Mouse (Mus musculus) induced T-regulatory cell, adult 2 months (primary cell): ENCODE measurements at regions not wholly inside any gene's neighbourhood (a gene's known extent, or its start where the extent isn't known, plus 50 kb on each side); places are given as distances from the start of the nearest gene placed in this dataset.

Source experiments
- DNase-seq: peaks from one replicate; pipeline ENCODE4 v3.0.0-alpha.2; 2012; ENCODE audit warnings: low read depth

DNA sequence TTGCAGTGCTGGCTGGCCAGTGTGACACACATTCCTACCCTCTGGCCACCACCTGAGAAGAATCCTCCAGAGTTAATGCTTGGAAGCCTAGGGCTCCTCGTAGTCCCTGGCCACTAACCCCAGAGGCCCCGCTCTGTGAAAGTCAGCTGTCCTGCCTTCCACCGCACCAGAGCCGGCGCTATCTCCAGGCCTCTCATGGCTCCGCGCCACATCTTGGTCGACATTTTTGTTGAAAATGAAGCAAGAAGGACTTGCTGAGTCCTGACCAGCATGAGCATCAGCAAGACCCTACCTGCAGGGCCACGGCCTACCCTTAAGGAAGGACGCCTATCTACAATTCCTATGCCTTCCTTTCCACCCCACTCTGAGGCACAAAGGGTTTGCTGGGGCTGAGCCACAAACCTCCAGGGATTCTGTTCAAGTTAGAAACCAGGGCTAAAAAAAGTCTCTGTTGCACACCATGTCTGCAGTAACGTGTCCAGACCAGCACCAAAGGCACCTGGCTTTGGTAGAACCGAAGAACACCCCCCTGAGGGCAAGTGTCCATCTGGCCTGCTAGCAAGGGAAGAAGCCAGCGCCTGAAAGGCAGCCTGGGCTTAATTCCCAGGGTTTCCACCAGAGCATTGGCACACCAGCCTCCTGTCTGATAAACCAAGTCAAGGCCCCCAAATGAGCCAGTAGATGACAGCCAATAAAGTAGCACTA lies 97.5 kb upstream of the Spred2 start:
- no peak for DNase-seq

- no peak for DNase-seq
These were observed 96.2 kb upstream of the Spred2 start for GRCm38 (mm10) chr11:19827996-19828395.

GRCm38 (mm10) chr11:19828959-19829401 lies 95.2 kb upstream of the Spred2 start:
- no peak for DNase-seq

DNA sequence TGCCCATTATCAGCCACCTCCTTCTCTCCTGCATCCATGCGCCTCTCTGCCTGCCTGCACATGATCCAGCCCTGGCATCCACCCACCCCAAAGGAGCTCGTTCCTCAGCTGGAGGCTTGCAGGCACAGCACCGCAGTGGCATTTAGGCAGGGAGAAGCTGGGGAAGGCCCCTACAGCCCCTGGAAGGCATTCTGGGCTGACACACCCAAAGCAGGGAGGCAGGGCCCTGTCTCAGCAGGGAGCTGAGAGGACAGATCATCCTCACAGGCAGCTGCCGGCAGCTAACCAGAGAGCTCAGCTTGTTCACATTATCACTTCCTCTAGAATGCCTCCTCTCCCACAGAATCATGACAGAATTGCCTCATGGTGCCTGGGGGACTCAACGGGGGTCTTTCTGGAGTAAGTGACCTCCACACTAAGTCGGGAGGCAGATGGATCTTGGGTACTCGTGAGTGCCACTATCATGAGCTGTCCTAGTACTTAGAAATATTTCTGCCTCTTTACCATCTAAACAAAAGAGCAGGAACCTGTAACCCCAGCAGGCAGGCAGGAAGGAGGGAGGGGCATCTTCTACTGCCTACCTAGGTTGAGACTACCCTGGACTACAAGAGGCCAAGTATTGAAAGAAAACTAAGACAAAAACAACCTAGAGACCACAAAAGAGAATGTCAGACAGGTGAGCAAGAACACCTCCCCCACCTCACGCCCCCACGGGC lies 94.5 kb upstream of the Spred2 start:
- no peak for DNase-seq

DNA sequence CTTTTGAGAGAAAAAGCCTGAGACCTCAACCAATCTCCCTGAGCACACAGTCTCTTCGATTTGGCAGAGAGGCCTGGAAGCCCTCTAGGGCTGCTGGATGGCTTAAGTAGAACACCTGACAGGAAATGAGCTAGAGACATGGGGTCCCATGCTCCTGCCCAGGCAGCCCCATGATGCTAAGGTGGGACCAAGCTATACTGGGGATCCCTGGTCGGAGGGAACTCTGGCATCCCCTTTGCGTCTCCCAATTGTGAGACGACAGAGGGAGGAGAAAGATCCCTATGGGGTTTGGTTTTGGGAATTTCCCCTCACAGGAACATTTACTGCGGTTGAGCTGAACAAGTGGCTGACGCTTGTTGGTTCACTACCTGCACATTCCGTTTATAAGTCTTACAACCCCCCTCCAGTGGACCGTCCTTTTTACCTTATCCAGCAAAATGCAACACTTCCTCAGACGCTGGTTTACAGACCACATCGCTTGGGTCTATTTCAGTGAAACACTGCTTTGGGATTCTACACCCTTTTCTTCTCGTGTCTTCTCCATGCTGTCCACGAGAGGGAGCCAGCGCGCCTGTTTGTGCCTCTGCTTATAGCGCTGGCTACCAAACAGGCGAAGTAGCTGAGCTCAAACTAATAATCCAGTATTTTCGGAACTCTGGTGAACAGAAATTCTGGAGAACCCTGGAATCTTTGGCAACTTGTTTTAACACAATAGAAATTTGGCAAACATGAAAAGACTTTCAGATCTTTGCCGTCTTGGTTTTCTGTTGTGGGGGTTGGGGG lies 93.7 kb upstream of the Spred2 start:
- DNase-seq, result peak; percentile 88

GRCm38 (mm10) chr11:19834561-19834960 lies 89.6 kb upstream of the Spred2 start:
- no peak for DNase-seq

DNA sequence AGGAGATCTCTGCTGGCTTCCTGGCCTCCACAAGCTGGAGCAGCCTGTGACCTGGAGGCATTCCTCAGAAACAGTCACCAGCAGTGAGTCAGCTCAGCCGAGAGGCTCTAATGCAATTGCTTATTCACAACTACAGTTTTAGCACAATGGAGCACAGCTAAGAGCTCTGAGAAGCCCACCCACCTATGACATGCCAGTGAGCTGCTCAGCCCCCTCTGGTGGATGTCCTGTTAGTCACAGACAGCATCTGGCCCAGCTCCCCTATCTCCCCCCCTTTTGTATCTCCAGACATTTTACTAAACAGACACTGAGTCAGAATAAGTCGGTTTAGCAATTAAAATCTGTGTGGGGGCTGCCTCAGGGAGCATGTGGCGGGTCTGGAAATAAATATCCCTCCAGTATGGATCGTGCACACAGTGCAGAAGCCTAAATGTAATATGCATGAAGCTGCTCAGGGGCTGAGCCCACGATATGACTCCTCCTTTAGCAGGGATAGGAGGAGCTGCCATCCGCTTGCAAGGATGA lies 88.9 kb upstream of the Spred2 start:
- no peak for DNase-seq

- no peak for DNase-seq
These were observed 85.2 kb upstream of the Spred2 start for GRCm38 (mm10) chr11:19838932-19839331.

DNA sequence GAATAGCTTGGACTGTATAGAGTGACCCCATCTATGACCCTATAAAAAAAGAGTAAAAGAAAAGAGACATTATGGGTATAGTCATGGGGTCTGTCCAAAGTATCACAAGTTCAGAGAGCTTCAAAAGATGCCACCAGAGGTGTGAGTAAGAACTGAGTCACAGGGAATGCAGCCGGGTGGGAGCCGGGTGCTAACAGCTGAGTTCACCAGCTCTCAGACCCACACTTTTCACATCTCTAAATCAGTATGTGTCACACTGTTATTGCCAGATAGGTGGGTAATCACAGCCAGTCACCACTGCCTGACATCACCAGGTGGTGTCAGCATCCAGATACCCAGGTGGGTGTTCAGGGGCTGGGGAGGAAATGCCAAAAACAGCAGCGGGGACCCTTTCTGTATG lies 81.1 kb upstream of the Spred2 start:
- DNase-seq, result no peak

DNA sequence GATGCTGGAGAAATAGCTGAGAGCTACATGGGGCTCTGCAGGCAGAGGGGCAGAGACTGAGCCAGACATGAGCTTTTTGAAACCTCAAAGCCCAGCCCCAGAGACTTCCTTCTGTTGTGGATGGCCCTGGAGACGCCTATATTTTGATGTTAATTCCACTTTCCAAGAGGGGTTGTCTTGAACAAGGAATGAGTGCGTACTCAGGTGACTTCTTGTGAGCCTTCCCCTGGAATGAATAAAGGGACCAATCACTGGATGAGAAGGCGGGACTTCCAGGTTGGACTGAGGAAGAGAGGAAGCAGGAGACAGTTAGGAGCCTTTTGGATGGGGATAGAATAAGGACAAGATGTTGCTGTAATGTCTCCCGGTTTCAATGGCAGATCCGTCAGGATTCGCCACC lies 76.3 kb upstream of the Spred2 start:
- DNase-seq, result no peak

DNA sequence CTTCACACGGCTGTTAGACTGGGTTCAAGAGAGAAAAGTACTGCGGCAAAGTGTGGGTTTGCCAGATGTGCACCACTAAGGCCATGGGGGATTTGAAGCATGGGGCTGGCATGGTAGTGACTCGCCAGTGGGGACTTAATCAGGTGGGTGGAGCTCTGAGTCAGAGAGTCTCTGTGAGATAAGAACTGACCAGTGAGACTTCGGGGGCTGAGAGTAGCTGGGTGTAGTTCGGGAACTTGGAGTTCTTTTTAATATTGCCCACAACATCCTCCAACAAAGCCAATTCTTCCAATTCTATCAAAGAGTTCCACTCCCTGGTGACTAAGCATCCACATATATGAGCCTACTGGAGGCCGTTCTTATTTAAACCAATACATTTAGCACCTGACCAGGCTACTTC lies 75.8 kb upstream of the Spred2 start:
- no peak for DNase-seq

GRCm38 (mm10) chr11:19849347-19849811 lies 74.8 kb upstream of the Spred2 start:
- no peak for DNase-seq

DNA sequence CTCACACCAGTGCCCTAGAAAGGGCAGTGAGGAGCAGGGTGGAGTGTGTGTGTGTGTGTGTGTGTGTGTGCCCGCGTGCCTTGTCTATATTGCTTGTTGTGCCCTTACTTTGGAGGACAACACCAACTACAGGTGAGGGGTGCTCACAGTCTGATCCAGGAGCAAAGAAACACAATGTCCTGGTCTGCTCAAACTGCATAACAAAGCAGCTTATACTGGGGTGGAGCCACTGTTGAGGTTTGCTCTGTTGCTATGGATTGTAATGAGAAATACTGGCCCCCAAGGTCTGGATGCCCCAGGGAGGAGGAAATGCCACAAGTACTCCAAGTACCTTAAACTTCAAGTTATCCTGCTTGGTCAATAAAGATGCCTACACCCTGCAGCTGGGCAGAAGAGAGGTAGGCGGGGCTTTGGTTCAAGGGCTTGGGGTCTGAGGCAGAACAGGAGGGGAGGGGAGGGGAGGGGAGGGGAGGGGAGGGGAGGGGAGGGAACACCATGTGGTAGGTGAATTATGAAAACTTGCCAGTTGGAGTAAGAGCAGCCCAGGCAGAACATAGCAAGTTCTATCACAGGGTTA lies 74.2 kb upstream of the Spred2 start:
- DNase-seq, result no peak

DNA sequence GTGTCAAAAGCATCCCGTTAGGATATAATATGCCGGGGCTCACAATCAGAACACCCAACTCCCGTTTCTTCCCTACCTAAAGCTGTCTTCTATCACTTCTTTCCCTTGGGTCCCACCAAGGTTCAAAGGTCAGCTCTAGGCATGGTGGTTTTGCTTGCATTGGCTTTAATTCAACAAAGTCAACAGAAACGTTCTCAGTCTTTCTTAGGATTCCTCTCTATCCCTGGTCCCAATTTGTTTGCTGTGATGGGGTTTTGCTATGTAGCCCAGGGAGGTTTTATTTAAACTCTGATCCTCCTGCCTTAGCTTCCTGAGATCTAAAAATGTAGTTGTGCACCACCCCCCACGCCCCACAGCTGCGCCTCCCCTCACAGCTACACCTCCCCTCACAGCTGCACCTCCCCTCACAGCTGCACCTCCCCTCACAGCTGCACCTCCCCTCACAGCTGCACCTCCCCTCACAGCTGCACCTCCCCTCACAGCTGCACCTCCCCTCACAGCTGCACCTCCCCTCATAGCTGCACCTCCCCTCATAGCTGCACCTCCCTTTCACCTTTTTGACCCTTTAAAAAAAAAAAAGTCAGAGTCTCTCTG lies 73.1 kb upstream of the Spred2 start:
- DNase-seq, result no peak

- DNase-seq, result no peak
These were observed 62.6 kb upstream of the Spred2 start for GRCm38 (mm10) chr11:19861596-19861995.

- no peak for DNase-seq
These were observed 60.8 kb upstream of the Spred2 start for GRCm38 (mm10) chr11:19863327-19863726.

GRCm38 (mm10) chr11:19866262-19866661 lies 57.9 kb upstream of the Spred2 start:
- no peak for DNase-seq

DNA sequence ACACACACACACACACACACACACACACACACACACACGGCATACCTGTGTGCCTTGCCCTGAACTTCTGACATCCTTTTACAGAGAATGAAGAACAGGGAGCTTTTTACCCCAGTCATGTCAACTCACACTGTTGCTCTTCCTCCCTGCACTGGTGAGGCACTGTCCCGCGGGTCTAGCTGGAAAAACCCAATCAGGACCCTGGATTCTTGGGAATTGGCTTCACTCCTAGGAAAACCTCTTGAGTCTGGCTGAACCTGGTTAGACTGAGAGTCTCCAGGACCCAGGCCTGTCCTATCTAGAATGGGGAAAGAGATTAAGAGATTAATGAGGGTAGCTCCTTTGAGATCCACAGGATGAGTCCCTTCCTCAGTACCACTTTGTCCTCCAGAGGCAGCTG lies 54.5 kb upstream of the Spred2 start:
- no peak for DNase-seq

DNA sequence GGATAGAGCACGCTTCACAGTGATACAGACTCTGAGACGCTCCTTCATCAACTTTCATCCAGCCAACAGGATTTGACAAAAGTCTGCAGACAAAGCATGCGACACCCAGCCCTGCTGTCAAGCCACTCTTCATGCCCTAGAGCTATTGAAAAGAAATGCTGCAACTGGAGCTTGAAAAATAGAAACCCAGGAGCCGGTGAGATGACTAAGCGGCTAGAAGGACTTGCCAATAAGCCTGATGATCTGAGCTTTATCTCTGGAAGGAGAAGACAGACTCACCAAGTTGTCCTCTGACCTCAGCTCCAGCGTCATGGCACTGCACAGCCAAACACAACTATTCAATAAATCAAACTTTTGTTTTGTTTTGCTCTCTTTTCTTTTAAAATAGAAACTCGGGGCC lies 54.0 kb upstream of the Spred2 start:
- no peak for DNase-seq

- no peak for DNase-seq
These were observed 50.4 kb upstream of the Spred2 start for GRCm38 (mm10) chr11:19873796-19874195.
